Mouse (Mus musculus) kidney, postnatal 25 days (tissue): ENCODE data around the gene Dnajc7.
"Not testable (repeated sequence)": the region's sequence is repeated elsewhere in the genome, so short reads cannot be mapped to it uniquely, and the experiment has no call there.

Experiments
- DNase-seq, 2 experiments: peaks; one replicate each; pipeline ENCODE4 v3.0.0; 2021; ENCODE audit warnings: mixed read lengths in 2 of 2

Dnajc7 gene

DNA sequence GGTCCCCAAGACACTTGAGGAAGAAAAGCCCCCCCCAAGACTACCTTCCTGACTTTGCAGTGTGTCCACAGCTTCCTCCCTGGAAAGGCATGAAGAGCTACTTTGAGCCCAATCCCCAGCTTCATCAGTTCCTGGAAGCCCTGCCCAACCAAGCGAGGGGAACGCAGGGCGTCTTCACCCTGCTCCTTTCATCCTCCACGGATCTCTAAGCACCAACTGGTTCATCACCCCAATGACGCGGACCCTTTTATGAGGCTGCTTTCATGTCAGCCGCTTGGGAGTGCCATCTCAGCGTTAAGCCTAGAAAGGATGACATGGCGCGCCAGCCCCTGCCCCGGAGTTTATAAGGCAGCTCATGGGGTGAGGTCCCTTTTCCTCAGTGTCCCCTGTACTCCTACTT, at the start of gene Dnajc7:
TSS of gene Dnajc7 (minus strand) at position 187 of the 400 bp plus-strand sequence.
- DNase-seq: no peak

DNA sequence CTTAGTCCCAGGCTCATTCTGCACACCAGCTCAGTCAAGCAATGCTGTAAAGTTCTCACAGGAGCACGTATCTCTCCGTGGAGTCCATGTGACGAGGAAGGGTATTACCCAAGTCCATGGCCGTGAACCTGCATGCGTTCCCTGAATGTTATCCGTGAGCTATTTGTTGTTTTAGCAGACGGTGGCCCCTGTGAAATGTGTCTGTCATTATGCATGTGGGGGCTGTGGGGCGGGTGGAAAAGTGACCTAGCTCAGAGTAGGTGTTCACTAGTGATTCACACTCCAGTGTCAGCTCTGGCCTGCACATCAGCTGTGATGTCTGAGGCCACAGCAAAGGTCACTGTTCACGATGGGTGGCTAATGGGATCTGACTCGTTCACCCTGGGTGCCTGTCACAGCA, 39.8 kb upstream of the Dnajc7 start:
- no peak for DNase-seq

DNA sequence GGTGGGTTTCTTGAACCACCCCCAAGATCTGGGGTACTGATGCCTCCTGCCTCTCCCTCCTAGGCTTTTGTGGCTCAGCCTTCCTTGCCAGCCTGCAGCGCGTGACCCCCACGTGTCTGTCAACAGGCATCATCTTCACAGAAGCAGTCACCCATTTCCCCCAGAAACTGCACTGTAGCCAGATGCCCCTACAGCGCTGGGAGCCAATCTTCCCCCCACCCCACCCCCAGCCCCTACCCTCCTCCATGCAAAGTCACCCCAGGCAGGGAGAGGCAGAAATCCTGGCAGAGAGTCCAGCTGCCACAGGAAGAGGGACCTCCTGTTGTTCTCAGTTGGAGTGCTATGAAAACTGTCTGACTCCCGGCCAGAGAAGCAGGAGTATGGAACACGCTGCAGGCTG, 36.5 kb upstream of the Dnajc7 start:
- no peak for DNase-seq

DNA sequence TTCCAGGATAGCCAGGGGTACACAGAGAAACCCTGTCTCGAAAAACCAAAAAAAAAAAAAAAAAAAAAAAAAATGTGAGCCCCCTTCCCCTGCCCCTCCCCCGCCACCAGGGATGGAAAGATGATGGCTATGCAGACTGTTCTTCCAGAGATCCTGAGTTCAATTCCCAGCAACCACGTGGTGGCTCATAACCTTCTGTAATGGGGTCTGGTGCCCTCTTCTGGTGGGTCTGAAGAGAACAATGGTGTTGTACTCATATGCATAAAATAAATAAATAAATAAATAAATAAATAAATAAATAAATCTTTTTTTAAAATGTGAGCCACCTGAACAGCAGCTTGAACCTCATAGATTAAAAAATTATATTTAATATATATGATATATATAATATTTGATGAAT, 35.6 kb upstream of the Dnajc7 start:
- not testable (repeated sequence) for DNase-seq

DNA sequence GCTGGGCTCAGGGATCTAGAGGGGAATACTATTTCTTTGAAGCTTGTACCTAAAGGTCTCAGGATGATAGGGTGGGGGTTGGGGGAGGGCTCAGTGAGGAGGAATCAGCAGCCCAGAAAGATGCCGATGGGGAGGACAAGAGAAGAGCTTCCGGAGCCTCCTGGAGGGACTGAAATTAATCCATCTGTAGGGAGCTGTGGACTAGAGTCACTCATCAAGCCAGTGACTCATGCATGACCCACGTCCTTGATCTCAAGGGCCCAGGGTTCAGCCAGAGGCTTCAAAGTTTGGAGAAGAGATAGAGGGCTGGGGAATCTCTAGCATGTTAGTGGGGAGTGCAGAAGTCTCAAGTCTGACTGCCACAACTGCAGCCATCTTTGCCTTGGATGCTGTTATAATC, 31.8 kb upstream of the Dnajc7 start:
- no peak for DNase-seq

DNA sequence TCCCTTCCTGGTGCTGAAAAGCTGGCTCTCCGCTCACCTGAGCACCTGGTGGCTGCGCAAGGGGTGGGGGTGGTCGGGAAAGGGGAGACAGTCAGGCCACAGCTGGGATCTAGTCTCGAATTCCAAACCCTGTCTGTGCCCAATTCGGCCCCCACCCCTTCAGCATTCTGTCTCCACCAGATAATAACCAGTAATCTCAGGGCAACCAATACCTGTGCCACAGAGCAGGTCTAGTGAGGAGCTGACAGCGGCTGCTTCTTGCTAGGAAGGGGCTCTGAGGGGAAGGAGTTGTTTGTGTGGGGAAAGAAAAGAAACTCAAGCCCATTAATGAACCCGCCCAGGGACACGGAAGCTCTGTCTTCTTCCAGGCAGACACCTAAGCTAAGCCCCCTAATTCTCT, 31.2 kb upstream of the Dnajc7 start:
- DNase-seq: no peak

DNA sequence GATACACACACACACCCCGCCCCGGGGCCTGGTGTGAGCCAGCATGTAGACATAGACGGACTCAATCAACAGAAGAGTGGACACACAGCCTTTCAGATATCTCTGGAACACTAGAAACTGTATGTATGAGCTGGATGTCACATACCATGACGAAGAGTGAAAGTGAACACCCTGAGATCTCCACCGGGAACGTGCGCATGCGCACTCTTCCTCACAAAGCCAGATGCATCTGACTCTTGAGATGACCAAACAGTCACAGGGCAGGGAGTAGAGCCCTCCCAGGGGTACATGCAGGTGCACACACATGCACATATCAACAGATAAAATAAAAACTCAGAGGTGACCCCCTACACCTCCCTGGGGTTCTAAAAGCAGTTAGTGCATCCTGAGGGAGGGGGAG, 28.4 kb upstream of the Dnajc7 start:
- DNase-seq: no peak

DNA sequence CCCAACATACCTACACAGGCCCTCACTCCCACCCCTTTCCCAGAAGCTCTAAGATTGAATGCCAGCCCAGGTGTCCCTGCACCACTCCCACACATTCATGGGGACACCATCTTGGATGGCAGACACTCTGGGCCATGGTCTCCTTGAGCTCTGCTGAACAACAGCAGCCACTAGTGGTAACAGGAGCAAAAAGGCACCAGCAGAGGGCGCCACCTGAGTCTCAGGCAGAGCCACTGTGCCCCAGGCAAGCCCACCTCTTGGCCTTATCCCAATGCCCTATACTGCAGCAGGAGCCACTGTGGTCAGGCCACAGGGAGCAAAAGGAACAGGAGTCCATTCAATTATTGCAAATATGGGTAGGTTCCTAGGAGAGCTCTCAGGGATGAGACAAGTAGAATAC, 26.3 kb upstream of the Dnajc7 start:
- peak; percentile 55 to 74 for DNase-seq

DNA sequence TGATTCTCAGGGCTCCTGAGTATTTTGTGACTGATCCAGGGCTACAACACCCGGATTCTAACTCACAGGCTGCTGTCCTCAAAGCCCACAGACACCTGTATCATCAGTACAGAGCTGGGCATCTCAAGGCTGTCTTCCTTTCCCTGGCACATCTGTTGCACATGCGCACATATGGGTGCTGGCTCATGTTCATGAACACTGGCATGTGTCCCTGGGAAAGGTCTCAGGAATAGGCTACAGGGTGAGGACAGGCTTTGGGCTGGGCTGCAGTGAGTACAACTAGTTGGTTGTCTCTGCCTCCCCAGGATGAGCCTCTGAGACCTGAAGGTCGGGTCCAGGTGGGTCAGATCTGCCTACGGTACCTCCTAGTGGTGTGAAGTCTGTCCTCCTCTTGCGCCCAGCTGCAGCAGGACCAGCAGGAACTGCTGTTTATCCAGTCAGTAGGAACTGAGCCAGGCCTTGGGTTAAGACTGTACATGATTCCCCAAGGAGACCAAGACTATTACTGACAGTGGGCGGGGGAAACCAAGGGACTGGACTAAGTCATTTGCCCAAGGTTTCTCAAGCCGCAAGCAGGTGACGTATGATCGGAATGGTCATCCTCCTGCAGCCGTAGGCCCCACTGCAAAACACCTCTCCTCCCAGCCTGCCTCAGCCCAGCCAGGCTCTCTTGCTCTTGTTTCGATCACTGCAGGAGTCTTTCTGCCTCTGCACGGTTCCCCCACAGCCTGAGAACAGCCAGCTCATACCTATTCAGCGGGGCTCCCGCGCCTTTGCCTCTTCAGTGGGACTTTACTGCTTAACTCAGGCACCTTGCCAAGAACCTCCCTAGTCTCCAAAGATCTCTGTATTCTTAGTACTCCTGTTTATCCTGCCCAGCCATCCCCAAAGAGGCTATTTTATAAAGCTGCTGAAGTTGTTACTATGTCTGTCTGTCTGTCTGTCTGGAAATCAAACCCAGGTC, 23.9 kb upstream of the Dnajc7 start:
- no peak for DNase-seq

DNA sequence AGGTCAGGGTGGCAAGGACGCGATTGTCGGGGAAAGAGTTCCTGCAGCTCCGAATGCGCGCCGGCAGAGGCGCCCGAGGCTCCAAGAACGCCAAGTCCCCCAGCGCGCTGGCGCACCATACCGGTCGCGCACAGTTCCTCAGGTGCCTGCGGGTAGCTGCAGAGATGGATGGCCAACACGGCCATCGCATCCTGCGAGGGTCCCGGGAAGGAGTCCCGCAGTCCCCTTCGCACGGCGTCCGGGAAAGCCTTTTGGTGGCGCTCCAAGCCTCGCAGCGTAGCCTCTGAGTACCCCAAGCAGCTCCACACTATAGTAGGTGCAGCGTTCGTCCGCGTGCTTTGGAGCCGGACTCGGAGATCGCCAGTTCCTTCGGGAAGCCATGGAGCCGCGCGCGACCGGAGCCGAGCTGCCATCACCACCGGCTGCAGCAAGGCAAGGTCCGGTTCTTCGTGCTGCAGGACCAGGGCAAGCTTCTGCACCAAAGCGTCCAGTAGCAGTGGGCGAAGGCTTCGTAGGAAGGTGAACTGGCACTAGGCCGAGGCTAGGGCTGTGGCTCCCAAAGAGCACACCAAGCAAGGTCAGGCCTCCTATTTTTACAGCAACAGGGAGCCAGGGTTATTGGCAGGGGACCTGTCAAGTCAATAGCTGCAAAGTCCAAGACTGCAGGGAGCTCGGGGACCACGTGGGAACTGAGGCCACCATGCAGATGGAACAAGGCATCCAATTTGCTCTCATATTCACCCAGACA, 20.4 kb upstream of the Dnajc7 start:
- DNase-seq: peak in 1 of 2 experiments; percentile 28

DNA sequence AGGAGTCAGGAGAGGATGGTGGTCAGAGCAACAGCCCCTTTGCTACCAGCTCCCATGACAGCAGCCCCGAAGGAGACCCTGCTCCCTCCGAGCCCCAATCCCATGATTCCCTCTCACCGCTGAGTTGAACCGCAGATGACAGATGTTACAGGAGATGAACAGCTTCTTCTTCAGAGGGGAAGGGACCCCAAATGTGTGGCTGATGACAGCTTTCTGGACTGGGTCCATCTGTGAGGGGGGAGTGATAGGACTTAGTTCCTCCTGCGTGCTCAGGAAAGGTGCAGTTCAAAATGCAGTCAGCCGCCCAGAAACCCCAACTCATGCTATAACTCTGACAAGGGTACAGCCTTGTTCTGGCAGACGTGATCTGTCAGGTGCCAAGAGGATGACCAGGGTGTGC, 14.6 kb upstream of the Dnajc7 start:
- DNase-seq: no peak

DNA sequence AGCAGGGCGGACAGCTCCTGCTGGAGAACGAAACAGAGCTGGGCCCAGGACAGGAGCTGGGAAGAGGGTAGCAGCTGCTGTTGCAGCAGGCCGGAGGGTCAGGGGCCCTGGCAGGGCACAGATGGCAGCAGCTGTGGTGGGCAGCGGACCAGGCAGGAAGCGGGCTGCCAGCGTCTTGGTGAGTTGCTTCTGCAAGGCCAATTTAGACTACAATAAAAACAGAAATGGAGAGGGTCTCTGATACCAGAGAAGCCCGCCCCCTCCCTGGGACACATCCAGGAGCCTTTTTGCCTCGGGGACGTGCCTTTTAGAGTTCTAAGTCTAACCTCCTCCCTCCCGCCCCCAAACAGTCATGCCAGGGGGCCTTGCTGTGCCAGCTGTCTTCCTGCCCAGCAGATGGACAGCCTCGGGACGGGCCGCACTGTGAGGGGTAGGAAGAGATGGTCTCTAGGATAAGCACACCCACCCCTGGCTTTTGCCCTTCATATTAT, 8.9 kb upstream of the Dnajc7 start:
- peak in 1 of 2 experiments; percentile 35 for DNase-seq

DNA sequence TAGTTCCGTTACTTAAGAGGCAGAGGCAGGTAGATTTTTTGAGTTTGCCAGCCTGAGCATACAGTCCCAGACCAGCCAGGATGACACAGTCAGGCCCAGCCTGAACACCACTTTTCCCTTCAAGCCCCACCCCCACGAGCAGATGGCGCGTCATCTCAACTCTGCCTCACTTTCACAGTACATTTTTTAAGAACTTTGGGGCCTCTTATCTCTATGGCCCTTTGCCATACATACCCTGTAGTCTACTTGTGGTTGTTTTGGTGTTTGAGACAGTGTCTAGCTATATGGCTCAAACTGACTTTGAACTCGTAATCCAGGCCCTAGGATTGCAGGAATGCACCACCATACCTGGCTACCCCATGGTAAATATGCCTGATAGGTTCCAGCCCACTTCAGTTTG, 8.1 kb upstream of the Dnajc7 start:
- DNase-seq: peak in 1 of 2 experiments; percentile 22

DNA sequence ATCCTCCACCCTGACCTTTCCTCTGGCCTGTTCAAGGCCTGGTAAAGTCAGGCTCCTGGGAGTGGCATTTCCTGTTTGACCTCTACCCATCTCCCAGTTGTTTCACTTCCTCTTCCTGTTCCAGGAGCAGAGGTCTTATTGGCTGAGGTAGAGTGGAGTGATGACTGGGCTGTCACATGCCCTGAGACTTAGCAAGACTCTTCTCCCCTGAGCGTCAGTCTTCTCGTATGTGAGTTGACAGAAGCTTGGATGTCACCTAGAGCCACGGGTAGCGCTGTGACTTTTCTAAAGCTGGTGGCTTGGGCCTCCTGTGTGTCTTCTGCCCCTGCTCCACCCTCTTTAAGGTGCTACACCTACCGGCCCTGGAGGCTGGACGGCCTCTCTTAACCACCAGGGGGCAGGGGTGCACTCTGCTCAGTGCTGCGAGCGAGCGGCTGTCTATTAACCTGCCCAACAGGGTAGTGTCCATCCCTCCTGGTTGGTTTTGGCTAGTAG, 6.8 kb upstream of the Dnajc7 start:
- DNase-seq: peak; percentile 87 to 88

DNA sequence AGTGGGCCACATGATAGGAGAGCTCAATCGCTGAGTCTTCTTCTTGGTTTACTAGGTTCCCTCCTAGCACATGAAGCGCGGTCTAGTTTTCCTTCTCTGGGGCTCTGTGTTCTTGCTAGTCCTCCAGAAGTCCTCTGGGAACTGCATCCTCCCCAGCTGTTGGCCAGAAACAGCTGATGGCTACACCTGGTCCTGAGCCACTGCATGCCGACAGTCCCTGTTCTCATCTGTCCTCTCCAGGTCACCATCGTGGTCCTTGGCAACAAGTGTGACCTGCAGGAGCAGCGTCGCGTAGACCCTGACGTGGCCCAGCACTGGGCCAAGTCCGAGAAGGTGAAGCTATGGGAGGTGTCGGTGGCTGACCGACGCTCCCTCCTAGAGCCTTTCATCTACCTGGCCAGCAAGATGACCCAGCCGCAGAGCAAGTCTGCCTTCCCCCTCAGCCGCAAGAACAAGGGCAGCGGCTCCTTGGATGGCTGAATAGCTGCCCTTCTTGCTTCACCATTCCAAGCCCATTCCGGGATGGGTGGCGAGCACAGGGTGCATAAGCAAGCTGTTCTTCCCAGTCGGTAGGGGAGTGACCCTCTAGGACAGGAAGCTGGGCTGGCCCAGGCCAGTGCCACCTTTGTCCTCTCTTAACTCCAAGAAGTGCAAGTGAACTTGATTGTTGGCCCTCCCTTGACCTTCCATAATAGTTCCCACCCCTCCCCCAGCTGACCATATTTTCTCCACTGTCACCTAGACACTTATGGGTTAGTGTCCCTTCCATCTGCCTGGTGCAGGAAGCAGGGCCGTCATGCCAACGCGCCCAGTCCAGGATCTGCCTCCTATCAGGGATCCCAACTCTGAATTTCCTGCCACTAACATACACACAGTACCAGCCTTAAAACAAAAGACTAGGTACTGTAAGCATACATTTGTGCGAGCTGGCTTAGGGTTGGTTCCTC, 6.1 kb upstream of the Dnajc7 start:
- DNase-seq: peak in 1 of 2 experiments; percentile 34

DNA sequence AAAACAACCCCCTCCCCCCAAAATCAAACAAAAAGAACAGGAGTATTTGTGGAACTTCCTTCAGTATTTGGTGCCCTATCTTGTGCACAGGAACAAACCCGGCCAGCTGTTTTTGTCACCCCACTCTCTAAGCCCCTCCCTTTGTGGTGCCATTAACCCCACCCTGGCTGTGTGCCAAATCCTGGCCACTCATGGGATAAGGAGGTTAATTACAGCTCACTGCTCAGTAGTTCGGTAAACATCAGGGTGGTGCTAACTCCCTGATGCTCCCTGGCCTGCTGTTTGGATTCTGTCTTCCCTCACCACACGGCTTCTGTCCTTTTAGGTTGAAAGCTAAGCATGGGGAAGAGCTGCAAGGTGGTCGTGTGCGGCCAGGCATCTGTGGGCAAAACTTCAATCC, 3.9 kb upstream of the Dnajc7 start:
- DNase-seq: peak; percentile 72 to 81

DNA sequence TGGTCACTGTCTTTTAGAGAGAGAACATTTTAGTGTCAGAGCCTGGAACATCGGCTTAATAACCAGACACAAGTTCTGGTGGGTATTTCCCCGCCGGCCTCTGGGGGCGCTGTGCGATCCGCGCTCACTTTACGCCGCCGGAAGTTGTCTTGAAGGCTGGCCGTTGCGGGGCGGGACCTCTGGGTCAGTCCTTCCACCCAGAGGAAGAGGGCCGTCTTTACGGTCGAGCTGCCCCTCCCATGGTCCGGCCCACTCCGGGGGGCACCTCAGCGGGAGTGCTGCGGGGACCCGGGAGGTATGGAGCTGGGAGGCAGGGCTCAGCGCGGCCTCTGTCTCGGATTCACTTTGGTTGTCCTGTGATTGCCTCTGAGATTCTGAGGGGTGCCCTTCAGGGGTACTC, 2.7 kb upstream of the Dnajc7 start:
- peak; percentile 96 to 98 for DNase-seq

DNA sequence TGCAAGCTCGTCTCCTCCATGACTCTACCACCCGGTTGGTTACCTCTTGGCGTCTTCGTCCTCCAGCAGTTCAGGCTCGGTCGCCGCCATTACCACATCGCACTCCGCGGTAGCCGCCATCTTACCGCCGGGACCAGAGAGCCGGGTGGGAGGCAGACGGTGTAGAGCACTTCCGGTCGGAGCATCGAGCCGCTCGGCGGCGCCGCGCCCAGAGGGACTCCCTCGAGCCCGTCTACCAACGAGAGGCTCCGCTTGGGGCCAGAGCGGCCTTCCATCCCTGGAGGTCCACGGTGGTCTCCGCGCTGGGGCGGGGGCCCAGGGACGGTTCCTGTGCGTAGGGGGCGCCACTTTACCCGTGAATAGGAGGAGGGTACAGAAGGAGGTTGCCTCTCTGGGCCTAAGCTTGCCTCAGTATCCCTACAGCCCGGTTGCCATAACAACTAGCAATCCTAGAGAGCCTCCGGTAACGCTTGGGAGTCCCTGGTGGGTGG, 438 bp downstream of the Dnajc7 start:
- DNase-seq: peak; percentile 94 to 98

DNA sequence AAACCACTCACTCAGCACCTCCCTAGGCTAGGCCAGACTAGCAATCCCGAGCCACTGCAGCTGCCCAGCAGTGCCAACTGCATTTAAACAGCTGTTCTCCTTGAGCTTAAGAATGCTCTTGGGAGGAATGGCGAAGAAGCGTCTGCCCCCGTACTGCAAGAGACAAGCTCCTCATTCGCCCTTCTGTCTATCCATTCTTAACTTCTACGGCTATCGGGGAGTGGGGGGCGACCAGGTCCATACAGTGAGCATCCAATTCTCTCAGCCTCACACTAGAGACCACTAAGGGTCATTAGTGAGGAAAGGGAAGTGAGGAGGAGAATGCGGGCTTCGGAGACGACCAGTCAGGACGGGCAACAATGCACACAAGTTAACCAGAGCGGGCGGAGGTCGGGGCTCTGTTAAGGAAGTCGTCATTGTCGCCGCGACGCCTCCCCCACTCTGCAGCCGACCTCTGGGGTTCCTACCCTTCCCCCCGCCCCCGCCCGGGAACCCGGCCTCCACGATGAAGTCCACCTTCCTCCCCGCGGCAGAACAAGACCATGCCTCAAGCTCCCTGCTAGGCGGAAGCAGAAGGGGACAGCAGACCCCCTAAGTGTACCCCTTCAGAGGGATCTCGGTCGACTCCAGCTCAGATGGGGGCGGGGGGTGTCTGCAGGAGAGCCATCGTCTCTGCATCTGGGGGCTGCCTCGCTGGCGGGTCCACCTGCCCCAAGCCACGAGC, 1.0 kb downstream of the Dnajc7 start, which contains the start of gene Nkiras2:
TSS of gene Nkiras2 (plus strand) at position 484 of the 724 bp plus-strand sequence.
- DNase-seq: peak; percentile 74 to 85

DNA sequence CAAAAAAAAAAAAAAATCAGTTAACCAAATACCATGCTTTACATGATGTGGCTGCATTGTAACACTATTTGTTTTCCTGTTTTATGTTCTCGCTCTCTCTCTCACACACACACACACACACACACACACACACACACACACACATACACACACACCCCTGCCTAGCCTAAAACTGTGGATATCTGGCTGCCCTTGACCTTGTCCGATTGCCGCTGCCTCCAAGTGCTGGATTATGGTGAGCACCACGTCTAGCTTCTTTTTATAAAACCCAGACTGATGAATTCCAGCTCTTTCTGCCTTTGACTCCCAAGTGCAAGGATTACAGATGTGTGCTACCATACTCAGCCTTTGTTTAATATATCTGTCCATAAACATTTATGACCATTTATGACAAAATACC, 2.5 kb downstream of the Dnajc7 start:
- peak in 1 of 2 experiments; percentile 28 for DNase-seq

DNA sequence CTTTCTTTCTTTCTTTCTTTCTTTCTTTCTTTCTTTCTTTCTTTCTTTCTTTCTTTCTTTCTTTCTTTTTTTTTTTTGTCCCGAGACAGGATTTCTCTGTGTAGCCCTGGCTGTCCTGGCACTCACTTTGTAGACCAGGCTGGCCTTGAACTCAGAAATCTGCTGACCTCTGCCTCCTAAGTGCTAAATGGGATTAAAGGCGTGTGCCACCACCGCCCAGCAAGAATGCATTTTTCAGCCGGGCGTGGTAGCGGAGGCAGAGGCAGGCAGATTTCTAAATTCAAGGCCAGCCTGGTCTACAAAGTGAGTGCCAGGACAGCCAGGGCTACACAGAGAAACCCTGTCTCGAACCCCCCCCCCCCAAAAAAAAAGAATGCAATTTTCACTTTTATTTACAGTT, 3.1 kb downstream of the Dnajc7 start:
- DNase-seq: peak in 1 of 2 experiments; percentile 21
